ENCODE assay signal across 12 mouse cellular contexts in genomic region chr16:32280211-32280610, GRCm38 (mm10). TPM values are rescaled to one million over a fixed set of nuclear protein-coding genes. Genes with fewer than 3 reads are reported as not detected.
DNase-seq lines count a peak whose midpoint lies in the region; ATAC-seq and TF ChIP-seq lines count a peak whose summit lies in the region.
"Had no signal": no experiment of that assay in that cellular context is flagged by ENCODE, and none has a peak within 500 bp of the region (broad histone marks: within the 10 kb centered on the region; RNA-seq: fewer than 3 reads in every experiment).

No protein-coding gene starts in this region.

- DNase-seq in lung, embryonic 14.5 days: no peak
- DNase-seq in lung, adult 2 months: no peak
- no peak for DNase-seq in hindbrain, embryonic 11.5 days (ENCODE audit: low spot score)
- DNase-seq in retina, postnatal 1 day: no peak
- DNase-seq in right cerebral cortex, adult 2 months (ENCODE audit: low spot score in 2 of 2): no peak

- H3K4me2 ChIP-seq in lung, embryonic 14.5 days: peak overlapping the region; percentile 61
- H3K4me2 ChIP-seq in hindbrain, embryonic 11.5 days (replicated peaks; ENCODE audit: low read depth, low read length): no peak overlapping the region
- peak overlapping the region; percentile 68 for H3K4me2 ChIP-seq in liver, embryonic 15.5 days
- H3K4me2 ChIP-seq: heart, embryonic 15.5 days had no signal

- H3K9ac ChIP-seq in lung, embryonic 14.5 days: no peak overlapping the region
- H3K9ac ChIP-seq in hindbrain, embryonic 11.5 days (ENCODE audit: low read depth, low read length): no peak overlapping the region
- no peak overlapping the region; the same call in 1 of the 2 replicates for H3K9ac ChIP-seq in liver, embryonic 15.5 days
- H3K9ac ChIP-seq: heart, embryonic 15.5 days had no signal

- H3K27me3 ChIP-seq in lung, embryonic 14.5 days (ENCODE audit: insufficient read depth, low read length): no peaks in the 10 kb centered on the region
- no peaks in the 10 kb centered on the region for H3K27me3 ChIP-seq in hindbrain, embryonic 11.5 days (ENCODE audit: control insufficient read depth, insufficient read depth, low read length)
- no peaks in the 10 kb centered on the region for H3K27me3 ChIP-seq in liver, embryonic 15.5 days
- H3K27me3 ChIP-seq: heart, embryonic 15.5 days had no signal

- H3K27ac ChIP-seq in lung, embryonic 14.5 days (ENCODE audit: low read depth): no peak overlapping the region
- no peak overlapping the region for H3K27ac ChIP-seq in hindbrain, embryonic 11.5 days (ENCODE audit: low read depth, low read length)
- no peak overlapping the region for H3K27ac ChIP-seq in liver, embryonic 15.5 days (replicated peaks)
- no peak overlapping the region for H3K27ac ChIP-seq in olfactory bulb, adult 2 months (ENCODE audit: insufficient read depth, low read depth, low read length)
- H3K27ac ChIP-seq: heart, embryonic 15.5 days had no signal

- no peak for TF ChIP-seq POLR2A in lung, adult 2 months (IDR thresholded peaks at IDR 0.05; ENCODE audit: borderline replicate concordance, extremely low read depth, low read depth, low read length)
- no peak for TF ChIP-seq POLR2A in olfactory bulb, adult 2 months (IDR thresholded peaks at IDR 0.05; ENCODE audit: insufficient read depth, low read depth, low read length)

- no peak for TF ChIP-seq CTCF in lung, embryonic 14.5 days (IDR thresholded peaks at IDR 0.05; ENCODE audit: low read depth)
- TF ChIP-seq CTCF in lung, adult 2 months (IDR thresholded peaks at IDR 0.05; ENCODE audit: insufficient read depth, low read length): no peak
- no peak for TF ChIP-seq CTCF in olfactory bulb, adult 2 months (IDR thresholded peaks at IDR 0.05; ENCODE audit: insufficient read depth, low read depth, low read length)

- no peak for ATAC-seq in lung, embryonic 14.5 days (ENCODE audit: insufficient read depth)
- no peak for ATAC-seq in hindbrain, embryonic 11.5 days (ENCODE audit: low FRiP score)
- no peak for ATAC-seq in liver, embryonic 15.5 days (ENCODE audit: insufficient read depth)
- no peak for ATAC-seq in megakaryocyte, adult 5-6 weeks (ENCODE audit: poor library complexity, severe bottlenecking)

- WGBS in lung, embryonic 14.5 days: 93% methylated on average over 8 of the region's 8 CpGs
- 98% methylated on average over 8 of the region's 8 CpGs for WGBS in lung, adult 2 months
- 96% methylated on average over 8 of the region's 8 CpGs for WGBS in hindbrain, embryonic 11.5 days
- 95% methylated on average over 8 of the region's 8 CpGs for WGBS in liver, embryonic 15.5 days (ENCODE audit: insufficient replicate concordance)
- WGBS in olfactory bulb, adult 2 months: 57% methylated on average over 8 of the region's 8 CpGs

- 0 out of 2 replicates have a peak, but pooled peaks cover 4% of the 10 kb centered on the region for H3K4me1 ChIP-seq in lung, embryonic 14.5 days (ENCODE audit: insufficient read depth)
- H3K4me1 ChIP-seq in lung, adult 2 months (ENCODE audit: control insufficient read depth, insufficient read depth, low read length): peaks cover 11% of the 10 kb centered on the region
- no peaks in the 10 kb centered on the region for H3K4me1 ChIP-seq in hindbrain, embryonic 11.5 days (replicated peaks; ENCODE audit: control insufficient read depth, insufficient read depth, low read length)
- peaks cover 49% of the 10 kb centered on the region for H3K4me1 ChIP-seq in liver, embryonic 15.5 days (replicated peaks)
- H3K4me1 ChIP-seq in olfactory bulb, adult 2 months (ENCODE audit: control insufficient read depth, insufficient read depth, low read length): peaks cover 3% of the 10 kb centered on the region; the same call in 1 of the 2 replicates

- H3K4me3 ChIP-seq in lung, embryonic 14.5 days (ENCODE audit: low read depth, low read length): no peak overlapping the region
- H3K4me3 ChIP-seq in lung, adult 2 months (replicated peaks; ENCODE audit: extremely low read depth, low read depth, low read length): no peak overlapping the region
- H3K4me3 ChIP-seq in hindbrain, embryonic 11.5 days (ENCODE audit: low read depth, low read length): peak overlapping the region; percentile 8; the same call in 1 of the 2 replicates
- H3K4me3 ChIP-seq in liver, embryonic 15.5 days (replicated peaks): peak overlapping the region; percentile 14
- H3K4me3 ChIP-seq in olfactory bulb, adult 2 months (ENCODE audit: insufficient read depth, low read depth, low read length): 0 out of 2 replicates have a peak overlapping the region, but pooled peaks have one; percentile 19
- H3K4me3 ChIP-seq: heart, embryonic 15.5 days had no signal

- H3K36me3 ChIP-seq in lung, embryonic 14.5 days (ENCODE audit: insufficient read depth): peaks cover 43% of the 10 kb centered on the region
- 0 out of 2 replicates have a peak, but pooled peaks cover 2% of the 10 kb centered on the region for H3K36me3 ChIP-seq in hindbrain, embryonic 11.5 days (ENCODE audit: control insufficient read depth, insufficient read depth, low read length)
- H3K36me3 ChIP-seq in liver, embryonic 15.5 days (replicated peaks): peaks cover 44% of the 10 kb centered on the region

- peaks cover 5% of the 10 kb centered on the region; the same call in 1 of the 2 replicates for H3K9me3 ChIP-seq in lung, embryonic 14.5 days (ENCODE audit: low read depth, low read length)
- H3K9me3 ChIP-seq in hindbrain, embryonic 11.5 days (ENCODE audit: control insufficient read depth, low read length): no peaks in the 10 kb centered on the region
- peaks cover 4% of the 10 kb centered on the region; the same call in 1 of the 2 replicates for H3K9me3 ChIP-seq in liver, embryonic 15.5 days (replicated peaks)
- H3K9me3 ChIP-seq: heart, embryonic 15.5 days had no signal

RNA-seq across cellular contexts. Expression of gene Rnf168, which starts 3.0 kb away (rescaled TPM):
- 32.3 and 36.1 TPM in 2 replicates for polyA plus RNA-seq in lung, embryonic 14.5 days (2014; fragmentation: Nextera tagmentation; extraction: Ambion mirVana)
- polyA plus RNA-seq in lung, adult 2 months (2012; rRNA removed): 8.2 and 12.0 TPM in 2 replicates
- polyA plus RNA-seq in hindbrain, embryonic 11.5 days (2014; fragmentation: Nextera tagmentation; extraction: Ambion mirVana): 25.8 and 31.1 TPM in 2 replicates
- 14.5 and 15.6 TPM in 2 replicates for polyA plus RNA-seq in liver, embryonic 15.5 days (2015; fragmentation: Nextera tagmentation; extraction: Ambion mirVana)
- polyA plus RNA-seq in olfactory bulb, adult 2 months (2012; ENCODE audit: insufficient read depth, insufficient read length, low replicate concordance, missing spikeins): not detected in 2 replicates
- total RNA-seq in megakaryocyte, adult 5-6 weeks (2015): 11.8 and 13.1 TPM in 2 replicates
- total RNA-seq in megakaryocyte, adult 5-6 weeks (2017): 42.2 and 44.2 TPM in 2 replicates

RNA-seq across cellular contexts. Expression of gene Smco1, which starts 8.9 kb away (rescaled TPM):
- not detected in 2 replicates for polyA plus RNA-seq in lung, embryonic 14.5 days (2014; fragmentation: Nextera tagmentation; extraction: Ambion mirVana)
- 0.13 TPM in 1 of 2 replicates, not detected in the other for polyA plus RNA-seq in lung, adult 2 months (2012; rRNA removed)
- not detected in 2 replicates for polyA plus RNA-seq in hindbrain, embryonic 11.5 days (2014; fragmentation: Nextera tagmentation; extraction: Ambion mirVana)
- not detected in 2 replicates for polyA plus RNA-seq in liver, embryonic 15.5 days (2015; fragmentation: Nextera tagmentation; extraction: Ambion mirVana)
- not detected in 2 replicates for polyA plus RNA-seq in olfactory bulb, adult 2 months (2012; ENCODE audit: insufficient read depth, insufficient read length, low replicate concordance, missing spikeins)
- not detected in 2 replicates for total RNA-seq in megakaryocyte, adult 5-6 weeks (2015)
- not detected in 2 replicates for total RNA-seq in megakaryocyte, adult 5-6 weeks (2017)
- total RNA-seq: common myeloid progenitor, adult 5-6 weeks; neutrophil, adult 5-6 weeks had no signal
- polyA plus RNA-seq: kidney, embryonic 14.5 days had no signal

RNA-seq across cellular contexts. Expression of gene Wdr53, which starts 33.2 kb away (rescaled TPM):
- polyA plus RNA-seq in lung, embryonic 14.5 days (2014; fragmentation: Nextera tagmentation; extraction: Ambion mirVana): 17.3 and 20.4 TPM in 2 replicates
- polyA plus RNA-seq in lung, adult 2 months (2012; rRNA removed): 2.6 and 5.5 TPM in 2 replicates
- polyA plus RNA-seq in hindbrain, embryonic 11.5 days (2014; fragmentation: Nextera tagmentation; extraction: Ambion mirVana): 16.6 and 18.8 TPM in 2 replicates
- 10.3 and 11.1 TPM in 2 replicates for polyA plus RNA-seq in liver, embryonic 15.5 days (2015; fragmentation: Nextera tagmentation; extraction: Ambion mirVana)
- not detected in 2 replicates for polyA plus RNA-seq in olfactory bulb, adult 2 months (2012; ENCODE audit: insufficient read depth, insufficient read length, low replicate concordance, missing spikeins)
- total RNA-seq in megakaryocyte, adult 5-6 weeks (2015): 12.4 and 16.6 TPM in 2 replicates
- total RNA-seq in megakaryocyte, adult 5-6 weeks (2017): 19.4 and 19.8 TPM in 2 replicates

RNA-seq across cellular contexts. Expression of gene Fbxo45, which starts 33.3 kb away (rescaled TPM):
- polyA plus RNA-seq in lung, embryonic 14.5 days (2014; fragmentation: Nextera tagmentation; extraction: Ambion mirVana): 19.9 and 23.9 TPM in 2 replicates
- polyA plus RNA-seq in lung, adult 2 months (2012; rRNA removed): 3.7 and 5.2 TPM in 2 replicates
- polyA plus RNA-seq in hindbrain, embryonic 11.5 days (2014; fragmentation: Nextera tagmentation; extraction: Ambion mirVana): 15.6 and 22.8 TPM in 2 replicates
- polyA plus RNA-seq in liver, embryonic 15.5 days (2015; fragmentation: Nextera tagmentation; extraction: Ambion mirVana): 4.9 and 6.3 TPM in 2 replicates
- polyA plus RNA-seq in olfactory bulb, adult 2 months (2012; ENCODE audit: insufficient read depth, insufficient read length, low replicate concordance, missing spikeins): not detected in 2 replicates
- 10.9 and 13.9 TPM in 2 replicates for total RNA-seq in megakaryocyte, adult 5-6 weeks (2015)
- total RNA-seq in megakaryocyte, adult 5-6 weeks (2017): 15.4 TPM in 2 replicates

RNA-seq across cellular contexts. Expression of gene Ubxn7, which starts 51.8 kb away (rescaled TPM):
- polyA plus RNA-seq in lung, embryonic 14.5 days (2014; fragmentation: Nextera tagmentation; extraction: Ambion mirVana): 20.8 and 23.2 TPM in 2 replicates
- 16.8 and 22.2 TPM in 2 replicates for polyA plus RNA-seq in lung, adult 2 months (2012; rRNA removed)
- polyA plus RNA-seq in hindbrain, embryonic 11.5 days (2014; fragmentation: Nextera tagmentation; extraction: Ambion mirVana): 24.9 and 40.5 TPM in 2 replicates
- 7.3 and 9.3 TPM in 2 replicates for polyA plus RNA-seq in liver, embryonic 15.5 days (2015; fragmentation: Nextera tagmentation; extraction: Ambion mirVana)
- 56.5 TPM in 1 of 2 replicates, not detected in the other for polyA plus RNA-seq in olfactory bulb, adult 2 months (2012; ENCODE audit: insufficient read depth, insufficient read length, low replicate concordance, missing spikeins)
- 26.2 and 38.3 TPM in 2 replicates for total RNA-seq in megakaryocyte, adult 5-6 weeks (2015)
- 25.0 and 31.4 TPM in 2 replicates for total RNA-seq in megakaryocyte, adult 5-6 weeks (2017)

Comparison
In these comparisons a context has a peak if more than half of its experiments do, and no peak if none do; other contexts are left out.
1. H3K4me3 ChIP-seq: peak in hindbrain, embryonic 11.5 days (single experiment), liver, embryonic 15.5 days (single experiment) and olfactory bulb, adult 2 months (single experiment); none in lung, embryonic 14.5 days (single experiment) and lung, adult 2 months (single experiment).